Mouse (Mus musculus) macrophage (primary cell): ENCODE measurements around the gene Ptger3. TPM values are rescaled to one million over a fixed set of nuclear protein-coding genes. Genes with fewer than 3 reads are reported as not detected.

Experiments used
- H3K27ac ChIP-seq: fragments of 350-480 bp; formaldehyde crosslinking; 2 replicates; pipeline ENCODE4 v1.9.0; 2021
- H3K36me3 ChIP-seq: fragments of 350-480 bp; formaldehyde crosslinking; 2 replicates; pipeline ENCODE4 v1.9.0; 2021; ENCODE audit errors: inconsistent target
- H3K4me3 ChIP-seq: fragments of 350-480 bp; formaldehyde crosslinking; 2 replicates; pipeline ENCODE4 v1.9.0; 2021; ENCODE audit errors: inconsistent target
- H3K79me2 ChIP-seq: fragments of 350-480 bp; formaldehyde crosslinking; 2 replicates; pipeline ENCODE4 v1.9.0; 2021; ENCODE audit errors: inconsistent target
- WGBS: methylation state at CpG from one replicate; pipeline ENCODE4 v1.1.7; 2026; ENCODE audit warnings: inconsistent platforms; ENCODE audit not compliant: missing documents; 5-methylcytosine and 5-hydroxymethylcytosine counted together
- polyA plus RNA-seq: library from polyadenylated mRNA; stranded (reverse); fragments of 250-400 nt; gene quantifications from 3 replicates; pipeline ENCODE4 v1.2.4, GENCODE M21; 2018; ENCODE audit warnings: inconsistent platforms

The Ptger3 gene
- polyA plus RNA-seq, 1 experiment from 2014 or later = 1.9 TPM

- Histone ChIP-seq H3K36me3 (no peaks in the 10 kb centered on the region), H3K4me3 (no peak overlapping the region), H3K79me2 (no peaks in the 10 kb centered on the region), H3K27ac (no peak overlapping the region)
- WGBS = 85% methylated on average over 5 of the region's 5 CpGs
Observed at GRCm38 (mm10) chr3:157630671-157631070, 64.0 kb downstream of the Ptger3 start.

- WGBS = 85% methylated on average over 2 of the region's 2 CpGs
Observed at GRCm38 (mm10) chr3:157631383-157631782, 64.7 kb downstream of the Ptger3 start.

GRCm38 (mm10) chr3:157634431-157634830 lies 67.7 kb downstream of the Ptger3 start:
- WGBS = 14% methylated on average over 3 of the region's 3 CpGs
- H3K36me3 ChIP-seq = no peaks in the 10 kb centered on the region
- peak overlapping the region; percentile 28; the same call in 1 of the 2 replicates for H3K27ac ChIP-seq
- H3K79me2 ChIP-seq = no peaks in the 10 kb centered on the region
- H3K4me3 ChIP-seq = no peak overlapping the region

More at GRCm38 (mm10) chr3:157631383-157631782, 64.7 kb downstream of the Ptger3 start:
- H3K79me2 ChIP-seq = no peaks in the 10 kb centered on the region
- no peak overlapping the region for H3K27ac ChIP-seq
- no peak overlapping the region for H3K4me3 ChIP-seq
- H3K36me3 ChIP-seq = no peaks in the 10 kb centered on the region

DNA sequence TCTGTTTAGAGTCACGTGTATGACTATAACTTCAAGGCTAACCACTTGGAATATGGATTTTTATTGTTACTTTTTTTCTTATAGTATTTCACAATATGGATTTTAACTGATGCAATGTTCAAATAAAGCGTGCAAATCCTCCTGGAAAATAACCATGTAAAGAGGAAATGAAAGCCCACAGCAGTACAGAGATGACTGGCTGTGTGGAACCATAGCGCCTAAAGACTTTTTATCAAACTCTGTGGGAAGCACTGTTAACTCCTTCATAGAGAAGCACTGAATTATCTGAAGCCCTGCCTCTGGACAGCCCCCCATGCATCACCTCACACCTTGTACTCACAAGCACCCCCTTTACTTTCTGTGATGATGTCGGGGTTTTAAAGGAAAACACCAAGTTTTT lies 69.0 kb downstream of the Ptger3 start:
- no peaks in the 10 kb centered on the region for H3K36me3 ChIP-seq
- no peak overlapping the region for H3K4me3 ChIP-seq
- H3K79me2 ChIP-seq = no peaks in the 10 kb centered on the region
- peak overlapping the region; percentile 33; the same call in 1 of the 2 replicates for H3K27ac ChIP-seq
- 13% methylated on average over 4 of the region's 4 CpGs for WGBS

DNA sequence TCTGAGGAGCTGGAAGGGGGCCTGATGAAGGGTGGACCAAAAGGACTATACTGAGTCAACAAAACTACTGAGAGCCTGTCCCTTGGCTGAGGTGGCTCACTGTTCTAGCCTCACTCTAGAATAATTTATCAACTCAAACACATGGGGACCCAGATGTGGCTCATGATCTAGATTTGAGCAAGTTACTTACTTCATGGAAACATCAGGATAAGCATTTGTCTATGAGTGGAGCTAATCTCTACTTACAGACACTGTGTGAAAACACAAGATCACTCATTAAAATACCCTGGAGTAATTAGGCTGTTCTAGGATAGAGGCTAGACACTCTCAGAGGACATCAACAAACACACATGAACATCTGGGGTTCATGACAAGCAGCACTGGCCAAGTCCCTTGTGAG lies 70.2 kb downstream of the Ptger3 start:
- Histone ChIP-seq H3K79me2 (no peaks in the 10 kb centered on the region), H3K27ac (peak overlapping the region; percentile 33; the same call in 1 of the 2 replicates), H3K4me3 (no peak overlapping the region), H3K36me3 (no peaks in the 10 kb centered on the region)

DNA sequence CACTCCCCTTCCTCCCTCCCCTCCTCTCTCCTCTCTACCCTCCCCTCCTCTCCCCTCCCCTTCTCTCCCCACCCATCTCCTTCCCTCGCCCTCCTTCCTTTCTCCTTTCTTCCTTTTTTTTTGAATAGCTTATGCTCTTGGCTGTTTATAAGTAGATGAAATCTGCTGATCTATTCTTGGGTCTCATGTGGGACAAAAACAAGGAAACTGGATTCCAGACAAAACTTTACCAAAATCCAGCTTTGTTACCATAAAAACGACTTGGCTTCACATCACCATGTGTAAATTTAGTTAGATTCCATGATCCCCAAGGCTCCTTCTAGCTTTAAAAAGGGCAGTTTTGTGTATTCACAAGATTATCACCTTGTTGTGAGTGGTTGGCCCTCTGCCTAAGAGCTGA lies 70.6 kb downstream of the Ptger3 start:
- Histone ChIP-seq H3K27ac (no peak overlapping the region), H3K36me3 (no peaks in the 10 kb centered on the region), H3K79me2 (no peaks in the 10 kb centered on the region), H3K4me3 (no peak overlapping the region)
- 86% methylated on average over 1 of the region's 2 CpGs for WGBS

- Histone ChIP-seq H3K79me2 (no peaks in the 10 kb centered on the region), H3K4me3 (no peak overlapping the region), H3K36me3 (no peaks in the 10 kb centered on the region), H3K27ac (no peak overlapping the region)
- WGBS = 96% methylated on average over 4 of the region's 4 CpGs
Observed at GRCm38 (mm10) chr3:157641634-157642033, 74.9 kb downstream of the Ptger3 start.

GRCm38 (mm10) chr3:157661622-157662021 lies 94.9 kb downstream of the Ptger3 start:
- 91% methylated on average over 7 of the region's 7 CpGs for WGBS
- Histone ChIP-seq H3K36me3 (no peaks in the 10 kb centered on the region), H3K79me2 (no peaks in the 10 kb centered on the region), H3K27ac (no peak overlapping the region), H3K4me3 (no peak overlapping the region)

- no peak overlapping the region for H3K27ac ChIP-seq
- no peaks in the 10 kb centered on the region for H3K36me3 ChIP-seq
- no peaks in the 10 kb centered on the region for H3K79me2 ChIP-seq
- H3K4me3 ChIP-seq = no peak overlapping the region
Observed at GRCm38 (mm10) chr3:157664486-157665041, 97.9 kb downstream of the Ptger3 start.

GRCm38 (mm10) chr3:157665471-157665870 lies 98.8 kb downstream of the Ptger3 start:
- H3K4me3 ChIP-seq = no peak overlapping the region
- H3K27ac ChIP-seq = no peak overlapping the region
- no peaks in the 10 kb centered on the region for H3K79me2 ChIP-seq
- 100% methylated on average over 1 of the region's 1 CpGs for WGBS
- H3K36me3 ChIP-seq = no peaks in the 10 kb centered on the region

- Histone ChIP-seq H3K27ac (no peak overlapping the region), H3K36me3 (no peaks in the 10 kb centered on the region), H3K4me3 (no peak overlapping the region), H3K79me2 (no peaks in the 10 kb centered on the region)
- WGBS = 84% methylated on average over 2 of the region's 2 CpGs
Observed at GRCm38 (mm10) chr3:157666142-157666541, 99.5 kb downstream of the Ptger3 start.

DNA sequence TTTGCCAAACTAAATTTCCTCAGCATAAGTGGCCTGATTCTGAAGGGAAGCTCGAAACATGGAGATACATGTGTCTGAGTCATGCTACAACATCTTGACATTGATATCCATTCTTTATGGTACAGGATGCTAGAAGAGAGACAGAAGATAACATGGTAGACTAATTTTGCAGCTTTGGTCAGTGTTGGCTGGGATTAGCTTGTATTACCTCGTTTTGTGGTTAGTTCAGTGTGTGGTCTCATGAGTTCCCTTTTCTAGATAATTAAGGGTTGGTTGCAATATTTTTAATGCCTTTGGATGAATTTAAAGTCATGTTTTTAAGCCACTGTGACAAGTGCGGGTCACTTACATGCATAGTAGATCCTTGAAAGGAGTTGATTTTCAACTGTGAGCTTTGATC lies 119.4 kb downstream of the Ptger3 start:
- WGBS = 44% methylated on average over 3 of the region's 3 CpGs

DNA sequence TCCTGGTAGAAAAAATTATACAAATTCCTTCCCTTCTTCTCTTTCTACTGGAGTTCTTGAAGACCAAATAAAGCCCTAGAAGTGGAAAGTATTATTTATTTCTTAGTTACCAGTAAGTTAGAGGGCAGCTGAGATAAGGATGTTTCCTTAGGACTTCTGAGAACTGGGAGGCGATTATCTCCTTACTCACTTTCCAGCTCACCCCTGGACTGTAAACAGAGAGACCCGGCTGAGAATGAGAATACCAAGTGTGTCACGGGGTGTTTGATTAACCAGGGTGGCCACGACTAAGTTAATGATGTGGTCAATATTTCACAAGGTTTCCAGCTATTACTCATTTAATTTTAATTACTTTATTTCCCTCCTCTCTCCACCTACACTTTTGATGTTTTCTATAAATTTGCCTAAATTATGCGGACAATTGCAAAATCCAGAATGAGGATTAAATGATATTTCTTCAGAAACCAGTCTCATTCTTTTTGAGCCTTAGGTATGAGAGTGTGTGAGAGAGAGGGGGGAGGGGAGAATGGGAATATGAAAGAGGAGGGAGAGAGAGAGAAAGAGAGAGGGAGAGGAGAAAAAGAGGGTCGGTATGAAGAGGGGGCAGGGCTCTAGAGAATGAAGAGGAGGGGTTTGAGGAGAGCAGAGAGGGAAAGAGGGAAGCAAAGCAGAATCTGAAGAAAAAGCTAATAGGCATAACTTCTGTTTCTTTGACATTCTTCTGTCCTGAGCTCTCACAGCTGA lies 121.9 kb downstream of the Ptger3 start:
- H3K4me3 ChIP-seq = no peak overlapping the region
- H3K27ac ChIP-seq = no peak overlapping the region
- 83% methylated on average over 6 of the region's 6 CpGs for WGBS
- no peaks in the 10 kb centered on the region for H3K79me2 ChIP-seq
- H3K36me3 ChIP-seq = no peaks in the 10 kb centered on the region

More for the DNA sequence above, 119.4 kb downstream of the Ptger3 start:
- Histone ChIP-seq H3K4me3 (no peak overlapping the region), H3K27ac (no peak overlapping the region), H3K79me2 (no peaks in the 10 kb centered on the region), H3K36me3 (no peaks in the 10 kb centered on the region)
